Mouse (Mus musculus) bone marrow, adult 2 months (tissue): Measurements from ENCODE around the gene Amer3.

Experiments
- CTCF ChIP-seq: fragments of 200-500 bp; IDR thresholded peaks from 2 replicates; pipeline ENCODE4 v1.5.1; 2011; ENCODE audit warnings: low read length, control low read depth; ENCODE audit not compliant: control insufficient read depth, insufficient read depth
- POLR2A ChIP-seq: fragments of 200-500 bp; IDR thresholded peaks from 2 replicates; pipeline ENCODE4 v1.6.1; 2011; ENCODE audit warnings: low read depth, mild to moderate bottlenecking, control low read depth, low read length, borderline replicate concordance; ENCODE audit not compliant: control insufficient read depth

GRCm38 (mm10) chr1:34582218-34582617 is 2.8 kb downstream of the Amer3 start:
- TF ChIP-seq POLR2A = no peak
- no peak for TF ChIP-seq CTCF
